Mouse (Mus musculus): Measurements from ENCODE around the gene St13. TPM values are rescaled to one million over a fixed set of nuclear protein-coding genes. Genes with fewer than 3 reads are reported as not detected.

St13 gene
- total RNA-seq, 2 experiments from 2014 or later = 98.6 to 99.5 TPM

DNA sequence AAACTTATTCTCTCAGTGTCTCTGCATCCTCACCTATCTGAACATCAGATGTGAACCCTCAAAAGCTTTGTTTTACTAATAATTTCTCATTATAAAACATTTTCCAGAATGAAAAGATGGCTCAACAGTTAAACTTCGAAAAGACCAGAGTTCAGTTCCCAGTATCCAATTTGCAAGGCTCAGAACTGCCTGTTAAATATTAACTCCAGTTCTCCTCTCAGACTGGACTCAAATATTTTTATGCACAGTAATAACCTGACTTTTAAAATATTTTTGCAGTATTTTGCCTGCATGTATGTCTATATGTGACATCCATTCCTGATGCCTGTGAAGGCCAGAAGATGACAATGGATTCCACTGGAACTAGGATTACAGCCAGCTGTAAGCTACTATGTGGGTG, 31.3 kb downstream of the St13 start:
- intact Hi-C loops (cut with DNase I) = no loop called here
- DNase-seq = no peak

DNA sequence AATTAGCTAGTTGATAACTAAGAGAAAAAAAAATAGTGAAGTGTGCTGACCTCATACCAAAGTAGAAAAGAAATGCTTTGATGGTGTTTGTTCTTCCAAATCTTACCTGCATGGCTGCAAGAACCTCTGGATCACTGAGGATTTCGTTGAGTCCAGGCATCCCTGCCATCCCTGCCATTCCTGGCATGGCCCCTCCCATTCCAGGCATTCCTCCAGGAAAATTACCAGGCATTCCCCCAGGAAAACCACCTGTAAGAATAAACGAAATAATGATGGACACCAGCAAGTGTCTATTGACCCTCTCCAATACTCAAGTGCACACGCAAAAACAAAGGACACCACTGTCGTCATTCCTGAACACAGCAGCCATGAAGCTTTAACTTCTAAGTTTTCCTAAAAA, 33.6 kb downstream of the St13 start:
- DNase-seq = no peak
- intact Hi-C loops (cut with DNase I) = no loop called here

DNA sequence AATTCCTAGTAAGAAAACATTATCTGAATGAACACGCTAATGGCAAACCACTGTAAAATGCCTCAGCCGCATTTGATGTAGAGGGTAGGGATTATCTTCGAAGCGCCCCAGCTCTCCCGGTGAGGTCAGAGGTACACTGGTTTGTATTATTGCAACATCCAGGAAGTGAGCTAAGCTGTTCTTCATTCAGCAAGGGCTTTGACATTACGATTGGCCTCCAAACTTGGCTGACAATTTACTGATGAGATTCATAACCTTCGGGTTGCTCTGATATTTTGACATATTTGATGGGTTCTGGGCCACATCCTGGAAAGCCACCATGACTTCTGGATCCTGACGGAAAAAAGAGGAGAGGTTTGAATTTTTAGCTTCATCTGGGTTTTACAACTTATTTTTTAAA, 34.6 kb downstream of the St13 start:
- intact Hi-C loops (cut with DNase I) = no loop called here

DNA sequence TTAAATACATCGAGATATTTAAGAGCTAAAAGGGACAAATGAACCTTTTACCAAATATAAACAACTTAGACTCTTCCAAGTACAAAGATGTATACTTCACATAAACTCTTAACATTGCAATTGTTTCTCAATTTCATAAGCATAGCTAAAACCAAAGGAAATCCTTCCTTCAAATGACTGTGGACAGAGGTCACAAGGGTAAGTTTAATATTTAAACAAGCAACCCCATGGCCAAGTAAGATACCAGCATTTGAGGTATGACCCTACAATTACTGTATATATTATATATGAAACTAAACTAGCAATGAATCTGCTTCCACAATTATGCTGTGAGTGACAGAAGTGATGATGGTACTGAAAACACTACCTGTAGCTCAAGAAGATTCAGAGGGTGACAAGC, 35.6 kb downstream of the St13 start:
- DNase-seq = no peak
- intact Hi-C loops (cut with DNase I) = no loop called here

More for the DNA sequence above, 34.6 kb downstream of the St13 start:
- no peak for DNase-seq

DNA sequence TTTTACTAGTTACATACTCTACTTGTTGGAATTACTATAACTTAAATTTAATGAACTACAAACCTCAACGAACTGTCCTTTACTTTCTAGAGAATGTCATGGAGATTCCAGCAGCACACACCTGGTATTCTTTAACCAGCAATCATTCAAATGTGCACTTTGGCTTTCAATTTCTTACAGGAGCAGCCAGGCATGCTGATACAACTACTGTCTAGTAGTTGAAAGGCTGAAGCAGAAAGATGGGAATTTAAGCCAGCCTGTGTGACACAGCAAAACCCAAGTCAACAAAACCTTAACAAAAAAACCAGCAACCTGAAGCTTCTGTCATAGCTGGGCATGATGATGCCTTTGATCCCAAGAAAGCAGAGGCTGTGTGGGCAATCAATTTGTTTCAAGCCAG, 37.4 kb downstream of the St13 start:
- no peak for DNase-seq
- intact Hi-C loops (cut with DNase I) = no loop called here

DNA sequence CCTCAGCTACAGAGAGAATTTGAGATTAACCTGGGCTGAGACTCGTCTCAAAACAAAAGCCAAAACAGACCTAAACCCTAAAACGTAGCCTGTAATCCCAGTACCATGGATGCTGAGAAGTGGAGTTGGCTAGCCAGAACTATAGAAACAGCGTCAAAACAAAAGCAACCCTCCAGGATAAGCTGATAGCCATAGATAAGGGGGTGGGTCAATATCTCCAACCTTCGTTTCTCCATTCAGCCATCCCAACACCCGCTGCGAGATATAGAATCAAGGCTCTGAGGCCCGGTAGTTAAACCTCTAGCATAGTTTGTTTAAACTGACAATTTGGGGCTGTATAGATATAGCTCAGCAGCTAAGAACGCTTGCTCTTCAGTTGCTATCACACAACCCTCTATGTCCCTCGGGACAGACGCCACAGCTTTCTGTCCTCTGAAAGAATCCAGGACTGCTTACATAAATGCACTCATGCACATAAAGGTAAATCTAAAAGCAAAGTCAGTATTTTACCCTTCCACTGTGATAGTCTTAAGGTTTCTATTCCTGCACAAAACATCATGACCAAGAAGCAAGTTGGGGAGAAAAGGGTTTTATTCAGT, 38.4 kb downstream of the St13 start:
- DNase-seq = peak in 1 of 2 experiments; percentile 5
- intact Hi-C loops (cut with DNase I) = loop anchor here (2.0 kb wide), 1 partner anchor 37 kb away; no protein-coding TSS in a partner anchor

DNA sequence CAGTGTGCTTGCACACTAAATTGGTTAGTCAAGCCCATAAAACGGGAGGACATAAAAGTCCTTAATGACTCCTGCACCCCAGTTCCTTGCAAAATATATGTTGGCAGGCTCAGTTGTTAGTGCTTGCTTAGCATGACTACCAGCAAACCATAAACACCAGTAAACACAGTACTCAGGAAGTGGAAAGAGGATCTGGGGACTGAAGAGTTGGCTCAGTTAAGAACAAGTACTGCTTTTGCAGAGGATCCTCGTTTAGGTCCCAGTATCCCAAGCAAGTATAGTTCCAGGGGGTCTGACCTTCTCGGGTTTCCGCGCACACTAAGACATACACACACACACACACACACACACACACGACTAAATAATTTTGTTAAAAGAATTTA, 38.9 kb downstream of the St13 start:
- intact Hi-C loops (cut with DNase I) = loop anchor here (2.0 kb wide), 1 partner anchor 38 kb away; no protein-coding TSS in a partner anchor
- DNase-seq = no peak

DNA sequence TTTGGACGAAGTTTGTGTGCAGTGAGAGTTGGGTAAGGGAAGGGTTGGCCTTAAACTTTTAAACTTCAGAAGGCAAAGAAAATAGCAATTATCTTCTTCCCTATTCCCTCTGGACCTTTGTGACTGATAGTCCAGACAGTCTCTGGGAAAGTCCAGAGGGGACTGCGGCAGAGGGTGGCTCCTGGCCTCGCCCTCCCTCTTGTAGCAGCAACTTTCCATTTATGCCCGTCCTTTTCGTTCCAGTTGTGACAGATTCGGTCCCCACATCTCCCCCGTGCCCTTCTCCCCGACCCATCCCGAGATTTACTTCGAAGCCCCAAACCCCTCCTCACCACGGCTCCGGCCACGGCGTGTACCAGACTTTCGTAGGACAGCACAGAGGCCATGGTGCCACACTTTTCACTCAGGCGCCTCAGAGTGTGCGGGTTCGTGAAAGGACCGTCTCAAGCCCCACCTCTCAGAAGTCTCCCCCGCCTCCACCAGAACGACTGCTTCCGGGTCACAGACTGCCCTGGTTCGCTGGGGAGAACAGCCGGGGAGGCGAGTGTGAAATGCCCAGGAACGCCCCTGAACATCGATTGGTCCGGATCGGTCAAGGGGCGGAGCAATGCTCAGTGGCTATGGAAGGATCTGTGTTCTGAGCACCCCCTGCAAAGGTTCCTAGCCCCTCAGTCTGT, 39.4 kb downstream of the St13 start, which contains the start of gene Slc25a17:
Gene Slc25a17, minus strand, starts transcription at position 468 of the 677 bp plus-strand sequence.
- peak; percentile 92 to 93 for DNase-seq
- intact Hi-C loops (cut with DNase I) = loop anchor here (2.0 kb wide), 1 partner anchor 38 kb away; no protein-coding TSS in a partner anchor

DNA sequence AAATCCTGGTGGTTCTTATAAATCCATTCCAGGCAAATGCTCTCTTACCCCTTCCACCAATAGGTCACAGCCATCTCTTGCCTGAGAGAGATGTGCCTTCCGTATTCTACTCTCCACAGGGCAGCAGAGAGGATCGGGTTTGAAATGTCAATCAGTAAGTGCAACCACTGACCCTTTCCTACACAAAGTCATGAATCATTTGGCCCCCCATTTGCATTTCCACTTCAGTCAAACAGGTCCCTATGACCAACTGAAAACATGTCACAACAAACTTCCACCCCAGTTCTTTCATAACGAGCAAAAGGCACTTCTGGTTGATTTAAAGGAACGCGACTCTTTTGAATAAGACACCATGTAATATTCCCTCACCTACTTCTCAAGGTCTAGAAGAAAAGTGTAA, 40.5 kb downstream of the St13 start:
- no peak for DNase-seq
- intact Hi-C loops (cut with DNase I) = no loop called here

DNA sequence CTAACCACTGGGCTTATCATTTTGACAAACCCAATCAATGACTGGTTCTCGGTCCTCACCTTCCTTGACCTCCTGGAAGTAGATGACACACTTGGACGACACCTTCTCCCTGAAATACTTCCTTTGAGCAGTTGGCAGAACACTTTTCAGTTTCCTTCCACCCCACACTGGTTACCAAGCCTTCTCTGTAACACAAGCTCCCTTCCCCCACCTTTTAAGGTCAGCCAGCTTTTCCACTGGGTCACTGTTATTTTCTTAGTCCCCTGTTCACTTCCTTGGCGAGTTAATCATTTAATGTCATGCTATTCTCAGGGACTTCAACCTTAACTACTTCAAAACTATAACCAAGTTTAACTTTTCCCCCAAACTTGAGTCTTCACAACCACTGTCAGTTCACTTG, 40.9 kb downstream of the St13 start:
- intact Hi-C loops (cut with DNase I) = no loop called here
- no peak for DNase-seq

DNA sequence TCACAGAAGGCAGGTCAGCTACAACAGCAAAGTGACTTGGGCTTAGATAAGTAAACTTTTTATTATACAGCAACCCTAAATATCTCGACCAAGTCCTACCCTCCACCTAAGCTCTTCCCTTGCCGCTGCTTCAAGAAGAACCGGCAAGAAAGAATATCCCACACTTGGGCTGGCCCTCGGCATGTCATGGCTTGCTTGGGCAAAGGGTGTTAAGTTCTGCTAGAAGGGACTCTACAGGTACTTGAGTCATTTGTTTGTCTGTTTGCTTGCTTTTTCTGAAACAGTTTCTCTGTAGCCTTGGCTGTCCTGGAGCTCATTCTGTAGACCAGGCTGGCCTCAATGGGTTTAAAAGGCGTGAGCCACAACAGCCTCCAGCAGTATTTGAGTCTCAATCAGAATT, 42.9 kb downstream of the St13 start:
- intact Hi-C loops (cut with DNase I) = no loop called here
- no peak for DNase-seq

DNA sequence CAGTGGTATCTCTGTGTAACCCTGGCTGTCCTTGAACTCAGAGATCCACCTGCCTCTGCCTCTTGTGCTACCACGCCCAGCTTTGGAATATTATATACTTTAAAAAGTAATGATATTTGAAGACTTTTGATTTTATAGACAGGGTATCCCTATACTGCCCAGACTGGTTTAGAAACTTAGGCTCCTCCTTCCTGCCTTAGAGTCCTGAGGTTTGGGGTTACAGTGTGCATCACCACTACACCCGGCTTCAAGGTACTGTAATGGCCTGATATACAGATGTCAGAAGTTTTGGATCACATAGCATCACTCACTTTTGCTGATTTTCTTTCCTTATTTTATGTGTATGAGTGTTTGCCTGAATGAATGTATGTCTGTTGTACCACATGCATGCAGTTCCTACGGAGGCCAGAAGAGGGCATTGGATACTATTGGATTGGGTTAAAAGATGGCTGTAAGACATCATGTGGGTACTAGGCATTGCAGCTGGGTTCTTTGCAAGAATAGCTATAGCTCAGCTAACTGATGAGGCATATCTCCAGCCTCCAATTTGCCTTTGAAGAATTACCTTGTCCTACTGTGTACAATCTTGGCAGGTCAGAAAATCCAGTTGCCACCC, 44.6 kb downstream of the St13 start:
- DNase-seq = peak; percentile 17 to 46
- intact Hi-C loops (cut with DNase I) = no loop called here

DNA sequence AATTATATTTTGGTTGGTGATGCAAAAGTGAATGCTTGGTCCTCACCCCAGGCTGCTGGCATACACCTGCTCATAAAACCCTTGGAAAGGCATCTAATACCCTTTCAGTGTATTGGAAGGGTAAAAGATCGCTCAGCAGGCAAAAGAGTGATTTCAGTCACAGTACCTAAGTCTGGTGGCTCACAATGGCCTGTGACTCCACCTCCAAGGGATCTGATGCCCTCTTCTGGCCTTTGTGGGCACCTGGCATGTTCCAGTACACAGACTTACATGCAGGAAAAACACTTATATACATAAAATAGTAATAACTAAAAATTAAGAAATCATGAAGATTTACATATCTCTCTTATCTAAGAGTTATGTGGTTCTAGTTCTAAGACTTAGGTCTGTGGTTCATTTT, 47.2 kb downstream of the St13 start:
- intact Hi-C loops (cut with DNase I) = loop anchor here (2.0 kb wide), 1 partner anchor 114 kb away; no protein-coding TSS in a partner anchor
- DNase-seq = no peak

DNA sequence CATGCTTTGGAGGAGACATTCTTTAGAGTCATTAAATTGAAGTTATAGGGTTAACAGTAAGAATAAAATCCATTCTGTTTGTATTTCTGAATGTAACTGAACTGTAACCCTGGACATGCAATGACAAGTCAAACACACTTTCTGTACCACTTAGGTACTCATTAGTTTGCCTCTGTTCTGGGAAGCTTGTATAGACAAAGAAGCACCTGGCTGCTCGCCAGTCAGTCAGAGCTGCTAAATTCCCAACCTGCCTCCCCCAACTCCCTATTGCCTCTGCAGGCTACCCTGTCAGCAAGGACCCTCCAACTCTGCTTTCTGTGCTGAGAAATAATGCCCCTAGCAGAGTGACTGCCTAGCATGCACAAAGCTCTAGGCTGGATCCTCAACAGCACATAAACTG, 49.5 kb downstream of the St13 start:
- no peak for DNase-seq
- intact Hi-C loops (cut with DNase I) = no loop called here

DNA sequence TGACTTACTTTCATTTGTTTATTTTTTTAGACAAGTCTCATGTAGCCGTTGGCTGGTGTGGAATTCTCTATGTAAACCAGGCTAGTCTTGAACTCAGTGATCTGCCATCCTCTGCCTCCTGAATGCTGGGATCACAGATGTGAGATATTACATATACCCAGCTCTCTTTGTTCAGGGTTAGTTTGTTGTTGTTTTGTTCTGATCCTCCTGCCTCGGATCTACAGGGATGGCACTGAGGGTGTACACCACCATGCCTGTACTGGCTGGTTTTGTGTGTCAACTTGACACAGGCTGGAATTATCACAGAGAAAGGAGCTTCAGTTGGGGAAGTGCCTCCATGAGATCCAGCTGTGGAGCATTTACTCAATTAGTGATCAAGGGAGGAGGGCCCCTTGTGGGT, 51.5 kb downstream of the St13 start:
- intact Hi-C loops (cut with DNase I) = no loop called here
- DNase-seq = no peak

DNA sequence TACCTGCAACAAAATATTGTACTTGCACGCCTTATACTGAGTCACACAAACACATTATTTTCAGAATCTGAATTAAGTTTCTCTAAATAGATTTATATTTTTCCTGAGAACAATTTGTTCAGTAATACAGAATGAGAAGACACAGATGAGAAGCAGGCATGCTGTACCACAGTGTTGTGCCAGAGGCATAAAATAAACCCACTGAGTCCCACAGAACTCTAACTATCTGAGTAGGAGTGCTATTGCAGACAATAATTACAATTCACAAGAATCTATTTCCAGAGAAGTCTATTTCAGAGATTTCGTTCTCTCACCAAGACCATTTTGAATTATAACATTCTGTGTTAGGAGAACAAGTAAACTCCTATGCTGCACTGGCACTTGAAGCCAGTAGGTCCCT, 52.4 kb downstream of the St13 start:
- no peak for DNase-seq
- intact Hi-C loops (cut with DNase I) = no loop called here

DNA sequence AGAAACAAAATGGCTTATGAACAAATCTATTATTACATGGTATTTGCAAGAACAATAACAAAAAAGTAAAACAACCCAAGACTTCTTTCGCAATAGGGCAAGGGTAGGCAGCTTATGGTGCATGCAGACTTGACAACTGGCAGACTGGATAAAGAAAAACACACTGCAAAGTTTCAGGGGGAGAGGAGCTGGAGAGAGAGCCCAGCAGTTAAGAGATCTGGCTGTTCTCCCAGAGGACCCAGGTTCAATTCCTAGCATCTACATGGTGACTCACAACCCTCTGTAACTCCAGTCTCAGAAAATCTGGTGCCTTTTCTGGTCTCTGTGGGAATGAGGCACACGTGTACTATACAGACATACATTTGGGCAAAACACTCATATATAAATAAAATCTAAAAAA, 58.5 kb downstream of the St13 start:
- intact Hi-C loops (cut with DNase I) = no loop called here
- DNase-seq = no peak

DNA sequence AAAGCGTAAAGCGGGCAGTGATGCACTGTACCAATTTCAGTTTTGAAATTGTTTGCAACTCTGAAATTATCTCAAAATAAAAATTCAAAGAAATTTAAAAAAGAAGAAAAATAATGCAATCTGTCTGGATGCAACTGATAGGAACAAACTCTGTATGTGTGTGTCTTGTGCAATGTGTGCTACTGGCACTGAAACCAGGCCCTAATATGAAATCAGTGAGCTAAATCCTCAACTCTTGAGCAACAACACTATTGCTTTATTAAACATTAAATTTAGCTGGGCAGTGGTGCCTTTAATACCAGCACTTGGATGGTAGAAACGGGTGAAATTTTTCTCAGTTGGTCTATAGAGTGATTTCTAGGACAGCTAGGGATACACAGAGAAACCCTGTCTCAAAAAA, 60.7 kb downstream of the St13 start:
- DNase-seq = no peak

DNA sequence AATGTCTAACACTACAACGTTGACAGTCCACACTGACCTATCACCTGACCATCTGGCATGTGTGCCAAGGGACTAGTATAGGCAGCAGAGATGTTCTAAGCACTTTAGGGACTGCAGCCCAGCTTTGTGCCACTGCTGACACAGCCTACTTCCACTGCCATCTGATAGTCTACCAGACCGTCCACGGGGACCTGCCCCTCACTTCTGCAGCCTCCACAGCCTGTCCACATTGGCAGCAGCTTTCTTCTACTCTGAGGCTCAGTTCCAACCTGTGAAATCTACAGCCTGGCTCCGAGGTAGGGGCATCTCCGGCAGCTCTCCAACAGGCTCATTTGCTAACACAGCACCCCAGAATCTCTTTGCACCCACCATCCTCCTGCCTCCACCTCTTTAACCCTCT, 63.4 kb downstream of the St13 start:
- DNase-seq = no peak
- intact Hi-C loops (cut with DNase I) = no loop called here

More for the DNA sequence above, 60.7 kb downstream of the St13 start:
- intact Hi-C loops (cut with DNase I) = no loop called here

DNA sequence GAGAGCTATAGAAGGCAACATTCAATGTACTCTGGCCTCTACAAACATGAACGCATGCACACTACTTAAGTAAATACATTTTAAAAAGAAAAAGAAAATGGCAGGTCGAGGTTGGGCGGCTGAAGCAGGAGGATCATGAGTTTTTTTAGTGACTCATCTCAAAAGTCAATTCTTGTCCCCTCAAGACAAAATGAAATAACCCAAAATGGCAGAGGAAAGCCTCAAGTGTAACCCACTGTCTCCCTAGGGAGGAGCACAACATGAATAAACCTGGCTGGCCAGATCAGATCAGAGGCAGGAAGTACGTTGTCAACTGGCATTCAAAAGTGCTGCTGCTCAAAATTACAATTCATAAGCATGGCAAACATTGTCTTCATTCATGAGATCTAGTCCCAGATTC, 67.4 kb downstream of the St13 start:
- intact Hi-C loops (cut with DNase I) = no loop called here
- no peak for DNase-seq

DNA sequence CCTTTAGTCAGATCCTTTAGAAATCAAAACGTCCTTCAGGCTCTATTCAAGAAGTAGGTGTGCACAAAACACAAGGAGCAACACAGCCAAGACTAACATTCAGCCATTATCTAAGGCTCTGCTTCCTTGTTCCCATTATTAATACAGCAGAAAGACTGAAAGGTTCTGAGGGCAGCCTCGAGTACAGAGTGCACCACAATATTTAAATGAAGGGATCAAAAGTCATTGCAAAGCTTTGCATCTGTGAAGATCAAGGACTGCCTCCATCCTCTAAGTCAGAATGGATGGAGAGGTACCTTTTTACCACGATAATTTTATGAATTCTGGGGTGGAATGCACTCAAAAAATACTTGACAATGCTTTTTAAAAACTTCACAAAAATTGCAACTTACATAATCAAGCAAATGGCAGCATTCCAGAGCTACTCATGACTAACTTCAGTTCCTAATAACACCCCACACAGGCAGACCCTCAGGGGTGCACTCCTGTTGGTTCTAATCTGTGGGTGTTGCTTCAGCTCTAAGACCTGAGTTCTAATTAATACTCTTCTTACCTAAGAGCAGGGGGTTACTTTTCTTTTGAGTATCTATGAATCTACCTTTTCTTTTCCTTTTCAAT, 69.0 kb downstream of the St13 start:
- intact Hi-C loops (cut with DNase I) = no loop called here
- DNase-seq = no peak
